Mouse (Mus musculus) frontal cortex, postnatal 10 days (tissue): ENCODE measurements around the gene Amz1.

ENCODE experiments used
- DNase-seq, 2 experiments: peaks; one replicate each; pipeline ENCODE4 v3.0.0; 2022; ENCODE audit warnings: low spot score in 2 of 2, mixed read lengths in 1 of 2

The Amz1 gene

GRCm38 (mm10) chr5:140726062-140726839 lies 2.3 kb downstream of the Amz1 start:
- DNase-seq = peak; percentile 69 to 81

GRCm38 (mm10) chr5:140726946-140727740 lies 3.2 kb downstream of the Amz1 start:
- no peak for DNase-seq

GRCm38 (mm10) chr5:140731040-140731797 lies 7.3 kb downstream of the Amz1 start:
- DNase-seq = no peak

GRCm38 (mm10) chr5:140732195-140732594 lies 8.3 kb downstream of the Amz1 start:
- no peak for DNase-seq

GRCm38 (mm10) chr5:140733336-140733735 lies 9.4 kb downstream of the Amz1 start:
- no peak for DNase-seq

GRCm38 (mm10) chr5:140735297-140735696 lies 11.4 kb downstream of the Amz1 start:
- DNase-seq = no peak

- DNase-seq = no peak
These were observed 12.2 kb downstream of the Amz1 start for GRCm38 (mm10) chr5:140736166-140736565.

- DNase-seq = no peak
These were observed 15.9 kb downstream of the Amz1 start for GRCm38 (mm10) chr5:140739813-140740212.

- no peak for DNase-seq
These were observed 17.1 kb downstream of the Amz1 start for GRCm38 (mm10) chr5:140741040-140741439.

GRCm38 (mm10) chr5:140741877-140742276 lies 17.9 kb downstream of the Amz1 start:
- DNase-seq = no peak

- peak in 1 of 2 experiments; percentile 33 for DNase-seq
These were observed 19.8 kb downstream of the Amz1 start for GRCm38 (mm10) chr5:140743706-140744131.

- no peak for DNase-seq
These were observed 24.5 kb downstream of the Amz1 start for GRCm38 (mm10) chr5:140748425-140748824.

- DNase-seq = peak in 1 of 2 experiments; percentile 69
These were observed 25.3 kb downstream of the Amz1 start for GRCm38 (mm10) chr5:140749062-140749875.

GRCm38 (mm10) chr5:140750925-140751324 lies 27.0 kb downstream of the Amz1 start:
- no peak for DNase-seq

GRCm38 (mm10) chr5:140752041-140752440 lies 28.1 kb downstream of the Amz1 start:
- DNase-seq = no peak

- no peak for DNase-seq
These were observed 28.7 kb downstream of the Amz1 start for GRCm38 (mm10) chr5:140752639-140753038.

GRCm38 (mm10) chr5:140753223-140753622 lies 29.3 kb downstream of the Amz1 start:
- DNase-seq = no peak

GRCm38 (mm10) chr5:140758864-140759263 lies 34.9 kb downstream of the Amz1 start:
- DNase-seq = no peak

GRCm38 (mm10) chr5:140762540-140762939 lies 38.6 kb downstream of the Amz1 start:
- DNase-seq = no peak

GRCm38 (mm10) chr5:140764921-140765613 lies 41.1 kb downstream of the Amz1 start:
- DNase-seq = no peak

- no peak for DNase-seq
These were observed 42.6 kb downstream of the Amz1 start for GRCm38 (mm10) chr5:140766566-140766965.
